Mouse (Mus musculus) embryonic fibroblast, embryonic 13.5 days (primary cell): ENCODE data around the gene Krt33b.

ENCODE experiments used
- CTCF ChIP-seq: IDR thresholded peaks from 2 replicates; pipeline ENCODE4 v1.5.1; 2011; ENCODE audit warnings: mild to moderate bottlenecking, control low read depth, low read length, moderate library complexity, borderline replicate concordance; ENCODE audit not compliant: insufficient read depth
- POLR2A ChIP-seq: IDR thresholded peaks from 2 replicates; pipeline ENCODE4 v1.6.1; 2011; ENCODE audit warnings: low read depth, mild to moderate bottlenecking, control low read depth, low read length, moderate library complexity

- TF ChIP-seq CTCF (peak; percentile 46; the same call in 1 of the 2 replicates), POLR2A (no peak)
These were observed 24.8 kb downstream of the Krt33b start for GRCm38 (mm10) chr11:100004846-100005245.
